Mouse (Mus musculus) limb, embryonic 14.5 days (tissue): ENCODE data around the gene Pdcd2. TPM values are rescaled to one million over a fixed set of nuclear protein-coding genes. Genes with fewer than 3 reads are reported as not detected.

Experiments
- ATAC-seq: fragments of 200-750 bp; cut with Nextera tagmentation; 2 replicates; pipeline ENCODE4 v1.8.0; 2017; ENCODE audit warnings: low read depth, moderate number of reproducible peaks, moderate TSS enrichment; ENCODE audit not compliant: low FRiP score
- DNase-seq: peaks from one replicate; pipeline ENCODE4 v3.0.0-alpha.2; 2015; ENCODE audit warnings: low spot score
- H3K27ac ChIP-seq: fragments of 300-500 bp; sonication (generic); replicated peaks from 2 replicates; pipeline ENCODE4 v1.5.1; 2014; ENCODE audit warnings: low read depth, mild to moderate bottlenecking, low read length, moderate library complexity, mixed read lengths
- H3K27me3 ChIP-seq: fragments of 300-500 bp; sonication (generic); 2 replicates; pipeline ENCODE4 v1.6.1; 2014; ENCODE audit warnings: low read length, mixed read lengths; ENCODE audit not compliant: control insufficient read depth, insufficient read depth
- H3K36me3 ChIP-seq: fragments of 300-500 bp; sonication (generic); 2 replicates; pipeline ENCODE4 v1.6.1; 2014; ENCODE audit warnings: mild to moderate bottlenecking, low read length, moderate library complexity, mixed read lengths; ENCODE audit not compliant: control insufficient read depth, insufficient read depth
- H3K4me1 ChIP-seq: fragments of 300-500 bp; sonication (generic); 2 replicates; pipeline ENCODE4 v1.6.1; 2014; ENCODE audit warnings: antibody characterized with exemption, low read length, mixed read lengths; ENCODE audit not compliant: control insufficient read depth, insufficient read depth
- H3K4me2 ChIP-seq: fragments of 300-500 bp; sonication (generic); replicated peaks from 2 replicates; pipeline ENCODE4 v1.6.1; 2014; ENCODE audit warnings: low read depth, mild to moderate bottlenecking, low read length, moderate library complexity; ENCODE audit not compliant: severe bottlenecking
- H3K4me3 ChIP-seq: fragments of 300-500 bp; sonication (generic); replicated peaks from 2 replicates; pipeline ENCODE4 v1.5.1; 2014; ENCODE audit warnings: low read length
- H3K9ac ChIP-seq: fragments of 300-500 bp; sonication (generic); 2 replicates; pipeline ENCODE4 v1.6.1; 2014; ENCODE audit warnings: mild to moderate bottlenecking, low read depth, low read length, moderate library complexity; ENCODE audit not compliant: severe bottlenecking
- H3K9me3 ChIP-seq: fragments of 300-500 bp; sonication (generic); 2 replicates; pipeline ENCODE4 v1.6.1; 2016; ENCODE audit warnings: low read length; ENCODE audit not compliant: control insufficient read depth
- POLR2A ChIP-seq: fragments of 200-500 bp; IDR thresholded peaks from 2 replicates; pipeline ENCODE4 v1.8.0; 2012; ENCODE audit warnings: inconsistent platforms, mild to moderate bottlenecking, moderate library complexity, borderline replicate concordance; ENCODE audit not compliant: insufficient read depth, insufficient read length; ENCODE audit errors: extremely low read depth
- WGBS: fragments of 180-500 bp; shearing (Covaris S2); extraction: QIAGEN DNeasy Blood & Tissue Kit; methylation state at CpG from one replicate; pipeline ENCODE4 v1.1.7; 2014; 5-methylcytosine and 5-hydroxymethylcytosine counted together
- polyA plus RNA-seq, 2 experiments: library from polyadenylated mRNA; depleted of rRNA in 1 of 2; stranded (reverse) in 1 of 2; unstranded in 1 of 2; fragments of >200 nt; fragmentation: Nextera tagmentation in 1 of 2; extraction: Ambion mirVana in 1 of 2; gene quantifications; 2 replicates each; pipeline versions ENCODE4 v1.2.1 to v1.2.3; 2012 to 2014

The Pdcd2 gene
- polyA plus RNA-seq, 2 experiments = 26.5 to 48.2 TPM

DNA sequence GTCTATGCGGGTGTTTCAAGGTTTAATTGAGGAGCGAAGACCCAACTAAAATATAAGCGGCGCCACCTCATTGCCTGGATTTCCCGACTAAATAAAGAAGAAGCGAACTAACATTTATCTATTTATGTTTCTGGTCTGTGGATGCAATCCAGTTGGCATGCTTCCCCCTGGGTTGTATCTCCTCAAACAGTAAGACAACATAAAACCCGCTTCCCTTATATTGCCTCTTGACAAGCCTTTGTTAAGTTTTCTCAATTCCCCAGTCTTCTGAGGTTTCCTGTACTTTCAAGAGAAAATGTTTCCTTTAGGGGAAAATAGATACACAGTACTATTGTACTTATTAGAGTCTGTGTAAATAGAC lies 28.4 kb downstream of the Pdcd2 start:
- Histone ChIP-seq H3K4me1 (peaks cover 24% of the 10 kb centered on the region), H3K4me3 (peak overlapping the region; percentile 97), H3K4me2 (peak overlapping the region; percentile 78), H3K36me3 (peaks cover 28% of the 10 kb centered on the region), H3K9me3 (no peaks in the 10 kb centered on the region), H3K27me3 (no peaks in the 10 kb centered on the region), H3K9ac (no peak overlapping the region), H3K27ac (no peak overlapping the region)
- no peak for TF ChIP-seq POLR2A
- 54% methylated on average over 7 of the region's 7 CpGs for WGBS
- no peak for ATAC-seq
- DNase-seq = no peak

DNA sequence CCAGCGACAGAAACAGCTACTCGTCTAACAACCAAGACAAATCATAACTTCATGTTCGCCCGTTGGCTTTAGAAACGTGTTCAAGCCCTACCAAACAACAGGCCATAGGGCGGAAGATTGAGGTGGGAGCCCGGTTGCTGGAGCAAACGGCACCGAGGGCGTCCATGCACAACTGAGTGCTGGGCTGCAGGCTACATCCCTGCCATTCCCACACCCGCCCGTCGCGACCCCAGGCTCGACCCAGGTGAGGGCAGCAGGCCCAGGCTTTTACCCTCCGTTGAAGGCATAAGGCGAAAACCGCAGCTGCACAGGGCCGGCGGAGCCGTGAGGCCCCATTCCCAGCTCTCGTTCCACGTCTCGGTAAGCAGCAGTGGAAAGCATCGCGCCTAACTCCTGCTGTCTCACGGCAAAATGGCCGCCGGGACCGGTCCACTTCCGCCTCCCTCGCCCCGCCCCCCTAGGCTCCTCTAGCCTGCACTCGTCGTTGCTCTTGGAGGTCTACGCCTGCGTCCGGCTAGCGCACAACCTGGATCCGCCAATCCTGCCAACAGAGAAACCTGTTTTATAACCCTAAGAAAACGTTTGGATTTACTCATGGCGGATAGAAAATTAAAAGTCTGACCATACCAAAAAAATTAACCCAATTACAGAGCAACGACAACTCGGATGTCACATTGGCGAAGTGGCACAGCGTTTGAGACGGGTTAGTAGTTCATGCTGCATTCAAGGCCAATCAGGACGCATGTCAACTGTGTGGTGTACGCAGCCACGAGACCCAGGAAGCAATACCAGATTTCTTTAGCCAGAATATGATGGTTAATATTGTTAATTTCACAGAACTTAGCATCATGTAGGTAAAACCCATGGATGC lies 29.0 kb downstream of the Pdcd2 start:
- under 1% methylated on average over 50 of the region's 50 CpGs for WGBS
- peak overlapping the region; percentile 92 for H3K27ac ChIP-seq
- ATAC-seq (peak; percentile 95), DNase-seq (peak; percentile 93)
- peaks cover 24% of the 10 kb centered on the region for H3K4me1 ChIP-seq
- peak overlapping the region; percentile 82 for H3K9ac ChIP-seq
- peak overlapping the region; percentile 78 for H3K4me2 ChIP-seq
- peak overlapping the region; percentile 97 for H3K4me3 ChIP-seq
- H3K27me3 ChIP-seq = no peaks in the 10 kb centered on the region
- peaks cover 29% of the 10 kb centered on the region for H3K36me3 ChIP-seq
- no peak for TF ChIP-seq POLR2A
- H3K9me3 ChIP-seq = no peaks in the 10 kb centered on the region

DNA sequence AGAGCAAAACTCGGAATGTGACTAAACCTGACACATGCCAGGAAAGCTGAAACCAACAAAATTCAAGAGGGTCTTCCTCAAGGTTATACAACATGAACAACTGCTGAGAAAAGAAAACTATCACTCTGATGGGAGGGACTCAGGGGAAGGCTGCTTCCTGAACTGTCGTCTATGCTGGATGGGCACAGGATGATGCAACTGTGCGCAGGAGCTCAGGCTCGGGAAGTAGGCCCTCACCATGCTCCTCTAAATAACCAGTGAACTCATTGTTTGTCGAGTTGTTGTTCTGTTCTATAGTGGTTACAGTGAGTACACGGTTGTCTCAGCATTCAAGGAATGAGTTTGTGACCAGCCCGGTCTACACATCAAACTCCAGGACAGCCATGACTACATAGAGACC lies 36.6 kb downstream of the Pdcd2 start:
- no peak for TF ChIP-seq POLR2A
- Histone ChIP-seq H3K4me3 (no peak overlapping the region), H3K27ac (no peak overlapping the region), H3K4me1 (no peaks in the 10 kb centered on the region), H3K27me3 (no peaks in the 10 kb centered on the region), H3K9me3 (no peaks in the 10 kb centered on the region), H3K36me3 (peaks cover 61% of the 10 kb centered on the region), H3K4me2 (no peak overlapping the region), H3K9ac (no peak overlapping the region)
- no peak for DNase-seq
- ATAC-seq = no peak
- 91% methylated on average over 7 of the region's 7 CpGs for WGBS

DNA sequence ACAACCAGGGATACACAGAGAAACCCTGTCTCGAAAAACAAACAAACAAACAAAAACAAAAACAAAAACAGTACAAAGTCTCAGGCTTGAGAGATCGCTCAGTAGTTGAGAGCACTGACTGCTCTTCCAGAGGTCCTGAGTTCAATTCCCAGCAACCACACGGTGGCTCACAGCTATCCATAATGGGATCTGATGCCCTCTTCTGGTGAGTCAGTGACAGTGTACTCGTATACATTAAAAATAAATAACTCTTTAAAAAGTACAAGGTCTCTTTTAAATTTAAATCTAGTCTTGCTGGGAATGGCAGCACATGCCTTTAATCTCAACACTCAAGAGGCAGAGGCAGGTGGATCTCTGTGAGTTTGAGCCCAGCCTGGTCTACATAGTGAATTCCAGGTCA lies 54.4 kb downstream of the Pdcd2 start:
- no peak for TF ChIP-seq POLR2A
- Histone ChIP-seq H3K4me3 (no peak overlapping the region), H3K9ac (no peak overlapping the region), H3K27me3 (no peaks in the 10 kb centered on the region), H3K36me3 (peaks cover 73% of the 10 kb centered on the region), H3K4me2 (no peak overlapping the region), H3K27ac (no peak overlapping the region), H3K9me3 (no peaks in the 10 kb centered on the region), H3K4me1 (no peaks in the 10 kb centered on the region)
- no peak for DNase-seq
- ATAC-seq = no peak
- WGBS = 88% methylated on average over 4 of the region's 4 CpGs

Other genes starting within 250 kb of the Pdcd2 start
- 10.1 and 10.8 TPM in 2 replicates for gene Dll1, start 150.4 kb downstream of the Pdcd2 start, polyA plus RNA-seq (2012; rRNA removed)
- 6.5 and 7.3 TPM in 2 replicates for gene Dll1, start 150.4 kb downstream of the Pdcd2 start, polyA plus RNA-seq (2014; fragmentation: Nextera tagmentation; extraction: Ambion mirVana)
- 18.9 and 19.0 TPM in 2 replicates for gene Fam120b, start 131.1 kb downstream of the Pdcd2 start, polyA plus RNA-seq (2012; rRNA removed)
- gene Fam120b, start 131.1 kb downstream of the Pdcd2 start, polyA plus RNA-seq (2014; fragmentation: Nextera tagmentation; extraction: Ambion mirVana) = 25.7 and 30.7 TPM in 2 replicates
- gene Psmb1, start 27.6 kb downstream of the Pdcd2 start, polyA plus RNA-seq (2012; rRNA removed) = 146 and 167 TPM in 2 replicates
- 258 and 282 TPM in 2 replicates for gene Psmb1, start 27.6 kb downstream of the Pdcd2 start, polyA plus RNA-seq (2014; fragmentation: Nextera tagmentation; extraction: Ambion mirVana)
- gene Tbp, start 27.4 kb downstream of the Pdcd2 start, polyA plus RNA-seq (2012; rRNA removed) = 67.6 and 68.3 TPM in 2 replicates
- gene Tbp, start 27.4 kb downstream of the Pdcd2 start, polyA plus RNA-seq (2014; fragmentation: Nextera tagmentation; extraction: Ambion mirVana) = 48.3 and 61.7 TPM in 2 replicates
- 2.1 and 2.7 TPM in 2 replicates for gene Prdm9, start 37.1 kb upstream of the Pdcd2 start, polyA plus RNA-seq (2012; rRNA removed)
- gene Prdm9, start 37.1 kb upstream of the Pdcd2 start, polyA plus RNA-seq (2014; fragmentation: Nextera tagmentation; extraction: Ambion mirVana) = 0.54 and 1.0 TPM in 2 replicates
- 8.9 and 11.3 TPM in 2 replicates for gene Chd1, start 177.7 kb upstream of the Pdcd2 start, polyA plus RNA-seq (2012; rRNA removed)
- gene Chd1, start 177.7 kb upstream of the Pdcd2 start, polyA plus RNA-seq (2014; fragmentation: Nextera tagmentation; extraction: Ambion mirVana) = 30.2 and 33.7 TPM in 2 replicates